Mouse (Mus musculus) liver, adult 10 weeks (tissue): ENCODE measurements around the gene Olfr690. TPM values are rescaled to one million over a fixed set of nuclear protein-coding genes. Genes with fewer than 3 reads are reported as not detected.

ENCODE experiments used
- polyA plus RNA-seq: library from polyadenylated mRNA; stranded (reverse); fragments of 350-450 nt; fragmentation: Illumina TruSeq; extraction: RNeasy Lipid Tissue Mini Kit (QIAGEN cat#74804); gene quantifications from one replicate; pipeline ENCODE4 v1.2.3, GENCODE M21; 2014; ENCODE audit warnings: low read depth, low replicate concordance

Gene Olfr690
- polyA plus RNA-seq: not detected

GRCm38 (mm10) chr7:105334004-105334403, at the start of gene Olfr690:
Gene Olfr690, minus strand, starts transcription at chr7:105334104.

DNA sequence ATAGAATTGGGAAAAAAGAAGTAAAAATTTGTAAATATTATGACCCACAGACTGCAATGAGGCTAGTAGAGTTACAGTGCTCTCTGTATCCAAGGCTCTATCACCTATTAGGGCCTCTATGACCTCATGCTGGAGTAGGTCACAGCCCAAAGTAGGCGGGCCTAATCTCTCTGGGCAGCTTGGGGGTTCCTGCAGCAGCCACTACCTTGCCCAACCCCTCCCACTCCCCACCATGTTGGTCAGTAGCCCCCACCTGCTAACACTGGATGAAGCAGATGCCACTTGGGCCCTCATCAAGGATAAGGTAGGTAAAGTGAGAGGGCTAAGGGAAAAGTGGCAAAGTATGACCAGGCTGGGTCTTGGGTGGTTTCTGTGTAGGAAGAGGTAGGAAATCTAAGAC, 41.0 kb upstream of the Olfr690 start, which contains the start of gene Gm5901:
TSS of gene Gm5901 (plus strand) at position 173 of the 400 bp plus-strand sequence.

DNA sequence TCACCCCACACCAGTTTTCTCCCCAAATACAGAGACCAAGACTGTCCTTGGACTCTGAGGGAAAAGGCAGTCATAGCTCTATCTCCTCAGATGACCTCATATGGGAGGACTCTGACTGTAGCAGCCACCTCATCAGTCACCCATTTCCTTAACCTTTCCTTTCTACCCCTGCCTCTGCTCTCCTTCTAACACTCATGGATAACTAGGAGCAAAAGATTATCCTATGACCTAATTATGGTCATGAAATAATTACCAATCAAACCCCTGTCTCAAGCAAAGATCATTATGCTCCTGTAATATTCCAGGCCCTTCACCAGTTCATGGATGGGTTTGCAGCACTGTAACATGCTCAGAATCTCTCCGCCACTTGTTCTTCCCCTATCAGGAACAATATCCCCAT, 34.0 kb upstream of the Olfr690 start, which contains the start of gene Olfr692:
TSS of gene Olfr692 (plus strand) at position 301 of the 400 bp plus-strand sequence.

GRCm38 (mm10) chr7:105342170-105342569, 8.3 kb upstream of the Olfr690 start, which contains the start of gene Olfr691:
Gene Olfr691, minus strand, starts transcription at chr7:105342270.

DNA sequence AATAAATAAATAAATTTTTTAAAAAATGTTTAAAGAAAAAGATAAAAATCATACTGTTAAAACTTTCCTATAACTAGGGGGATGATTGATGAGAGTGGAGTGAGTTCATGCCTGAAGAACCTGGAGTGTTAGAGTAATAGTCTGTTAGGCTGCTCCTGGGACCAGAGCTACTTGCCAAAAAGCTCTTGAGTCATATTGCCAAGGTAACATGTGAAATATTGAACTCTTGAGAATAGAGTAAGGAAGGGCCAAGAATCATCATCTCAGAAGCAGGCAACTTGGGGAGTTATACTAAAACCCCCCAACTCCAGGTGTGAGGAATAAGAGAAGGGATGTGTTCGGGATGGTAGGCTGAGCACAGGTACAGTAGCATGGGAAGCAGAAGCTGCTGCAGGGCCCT, 23.0 kb downstream of the Olfr690 start, which contains the start of gene Olfr689:
TSS of gene Olfr689 (plus strand) at position 301 of the 400 bp plus-strand sequence.

DNA sequence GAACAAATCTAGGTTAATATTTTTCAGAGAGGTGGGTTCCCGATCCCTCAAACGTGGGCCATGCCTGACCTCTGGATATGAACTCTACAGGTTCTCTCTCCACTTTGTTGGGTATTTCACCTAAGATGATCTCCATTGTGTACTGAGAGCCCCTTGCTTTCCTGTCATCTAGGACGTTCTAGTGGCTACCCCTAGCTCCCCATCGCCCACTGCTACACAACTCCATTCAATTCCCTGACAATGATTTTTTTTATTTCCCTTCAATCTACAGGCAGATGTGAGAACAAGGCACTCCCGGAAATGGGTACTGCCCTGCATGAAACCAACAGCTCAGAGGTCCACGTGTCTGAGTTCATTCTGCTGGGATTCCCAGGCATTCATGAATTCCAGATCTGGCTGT, 46.1 kb downstream of the Olfr690 start, which contains the start of gene Olfr688:
TSS of gene Olfr688 (plus strand) at position 301 of the 400 bp plus-strand sequence.

Other genes starting within 250 kb of the Olfr690 start
- not detected for gene Olfr680-ps1, start 241.3 kb downstream of the Olfr690 start, polyA plus RNA-seq
- not detected for gene Olfr681, start 217.3 kb downstream of the Olfr690 start, polyA plus RNA-seq
- not detected for gene Olfr683, start 187.1 kb downstream of the Olfr690 start, polyA plus RNA-seq
- not detected for gene Olfr684, start 170.5 kb downstream of the Olfr690 start, polyA plus RNA-seq
- gene Olfr685, start 148.1 kb downstream of the Olfr690 start, polyA plus RNA-seq: not detected
- gene Olfr686, start 126.6 kb downstream of the Olfr690 start, polyA plus RNA-seq: not detected
- not detected for gene Olfr688, start 46.0 kb downstream of the Olfr690 start, polyA plus RNA-seq
- not detected for gene Olfr689, start 22.9 kb downstream of the Olfr690 start, polyA plus RNA-seq
- gene Olfr691, start 8.2 kb upstream of the Olfr690 start, polyA plus RNA-seq: not detected
- not detected for gene Olfr692, start 34.1 kb upstream of the Olfr690 start, polyA plus RNA-seq
- not detected for gene Gm5901, start 40.9 kb upstream of the Olfr690 start, polyA plus RNA-seq
- gene Fam160a2, start 66.0 kb upstream of the Olfr690 start, polyA plus RNA-seq: 4.8 TPM
- gene Cnga4, start 70.5 kb upstream of the Olfr690 start, polyA plus RNA-seq: not detected
- not detected for gene Cckbr, start 91.6 kb upstream of the Olfr690 start, polyA plus RNA-seq
- gene Cavin3, start 148.2 kb upstream of the Olfr690 start, polyA plus RNA-seq: not detected
- 7.1 TPM for gene Smpd1, start 220.3 kb upstream of the Olfr690 start, polyA plus RNA-seq
- not detected for gene Apbb1, start 247.5 kb upstream of the Olfr690 start, polyA plus RNA-seq